In genomic region chr10:117979091-117979490, GRCm38 (mm10) we compare ENCODE assay signal across 26 mouse cellular contexts.
DNase-seq lines count a peak whose midpoint lies in the region; ATAC-seq and TF ChIP-seq lines count a peak whose summit lies in the region.
"Had no signal": no experiment of that assay in that cellular context is flagged by ENCODE, and none has a peak within 500 bp of the region (broad histone marks: within the 10 kb centered on the region; RNA-seq: fewer than 3 reads in every experiment).

No protein-coding gene starts in this region.

- no peak overlapping the region for H3K9ac ChIP-seq in lung, embryonic 15.5 days
- no peak overlapping the region for H3K9ac ChIP-seq in lung, postnatal 0 days (replicated peaks; ENCODE audit: low read depth)
- H3K9ac ChIP-seq in ES-E14 (ENCODE audit: insufficient read depth, low read depth, low read length, poor library complexity, severe bottlenecking): no peak overlapping the region
- H3K9ac ChIP-seq: forebrain, embryonic 13.5 days; heart, embryonic 13.5 days; hindbrain, embryonic 15.5 days had no signal

- in situ Hi-C loops in ES-E14 (cut with MboI; ENCODE audit: low sequenced_read_pairs in 2 of 2, unreplicated experiment in 2 of 2): no loop called here

- no peak for DNase-seq in lung, postnatal 0 days (ENCODE audit: low spot score)
- DNase-seq in ES-E14 (ENCODE audit: low read depth, low spot score) (peak; percentile 83), WW6 (ENCODE audit: low read depth, low spot score) (peak; percentile 33)
- no peak for DNase-seq in heart, postnatal 14 days
- no peak for DNase-seq in layer of hippocampus, adult 9-10 months (ENCODE audit: low spot score)
- no peak for DNase-seq in kidney, adult 2 months
- DNase-seq: adrenal gland, postnatal 10 days; adrenal gland, postnatal 36 days; cerebellum, adult 18-20 months; cerebellum, adult 9-10 months; cerebellum, postnatal 14 days; gastrocnemius, postnatal 10 days; gastrocnemius, postnatal 36 days; heart, adult 2 months; heart, postnatal 36 days had no signal

- WGBS in lung, embryonic 15.5 days: 83% methylated on average over 4 of the region's 4 CpGs
- WGBS in lung, postnatal 0 days: 82% methylated on average over 4 of the region's 4 CpGs
- WGBS in kidney, adult 2 months: 96% methylated on average over 4 of the region's 4 CpGs

- no peaks in the 10 kb centered on the region for H3K4me1 ChIP-seq in lung, embryonic 15.5 days
- no peaks in the 10 kb centered on the region for H3K4me1 ChIP-seq in lung, postnatal 0 days (ENCODE audit: insufficient read depth, low read depth, low read length)
- H3K4me1 ChIP-seq in ES-E14 (ENCODE audit: control insufficient read depth in 2 of 2, insufficient read depth in 2 of 2, low read length in 2 of 2, poor library complexity in 1 of 2): peaks cover 0 to 3% of the 10 kb centered on the region in 2 experiments; a peak in 1 of 4 replicates
- peaks cover 3% of the 10 kb centered on the region; the same call in 1 of the 2 replicates for H3K4me1 ChIP-seq in kidney, adult 2 months (ENCODE audit: control insufficient read depth, insufficient read depth, low read length)

- no peak overlapping the region for H3K27ac ChIP-seq in lung, embryonic 15.5 days
- H3K27ac ChIP-seq in lung, postnatal 0 days (ENCODE audit: low read length): no peak overlapping the region
- no peak overlapping the region for H3K27ac ChIP-seq in ES-E14 (ENCODE audit: insufficient read depth, low read depth, low read length, poor library complexity, severe bottlenecking)
- no peak overlapping the region for H3K27ac ChIP-seq in kidney, adult 2 months (ENCODE audit: insufficient read depth, low read depth, low read length)
- H3K27ac ChIP-seq: forebrain, embryonic 10.5 days; forebrain, embryonic 13.5 days; heart, adult 2 months; heart, embryonic 10.5 days; heart, embryonic 13.5 days; hindbrain, embryonic 15.5 days had no signal

- H3K27me3 ChIP-seq in lung, embryonic 15.5 days: no peaks in the 10 kb centered on the region
- H3K27me3 ChIP-seq in lung, postnatal 0 days (replicated peaks; ENCODE audit: insufficient read depth, low read length): no peaks in the 10 kb centered on the region
- H3K27me3 ChIP-seq in kidney, adult 2 months (replicated peaks; ENCODE audit: control insufficient read depth, insufficient read depth, low read length): no peaks in the 10 kb centered on the region
- H3K27me3 ChIP-seq: heart, embryonic 13.5 days; hindbrain, embryonic 15.5 days; Patski had no signal

- TF ChIP-seq POLR2A in kidney, adult 2 months (IDR thresholded peaks at IDR 0.05; ENCODE audit: low read depth, low read length): no peak

- H3K36me3 ChIP-seq in lung, embryonic 15.5 days: no peaks in the 10 kb centered on the region
- no peaks in the 10 kb centered on the region for H3K36me3 ChIP-seq in lung, postnatal 0 days (ENCODE audit: insufficient read depth, low read length)
- H3K36me3 ChIP-seq in ES-E14 (ENCODE audit: control insufficient read depth, insufficient read depth, low read length, poor library complexity, severe bottlenecking): no peaks in the 10 kb centered on the region
- H3K36me3 ChIP-seq in kidney, adult 2 months (ENCODE audit: control insufficient read depth, insufficient read depth, low read length): no peaks in the 10 kb centered on the region
- H3K36me3 ChIP-seq: forebrain, embryonic 10.5 days; G1E; heart, embryonic 10.5 days; heart, embryonic 13.5 days; hindbrain, embryonic 15.5 days had no signal

- intact Hi-C loops in heart, postnatal 14 days (cut with DNase I): no loop called here

- TF ChIP-seq CTCF in lung, postnatal 0 days (IDR thresholded peaks at IDR 0.05): no peak
- TF ChIP-seq CTCF in kidney, adult 2 months (conservative IDR thresholded peaks at IDR 0.05; ENCODE audit: insufficient read depth, insufficient read length, low read depth, low read length): no peak

- ATAC-seq in lung, embryonic 15.5 days (ENCODE audit: borderline replicate concordance, extremely low read depth, low FRiP score, low TSS enrichment): 0 out of 2 replicates have a peak, but pooled peaks have one; percentile 23
- no peak for ATAC-seq in lung, postnatal 0 days
- ATAC-seq in megakaryocyte progenitor cell, adult 5-6 weeks (replicated peaks; ENCODE audit: poor library complexity): peak; percentile 48; the same call in 1 of the 2 replicates
- ATAC-seq: CD4-positive, CD25-positive, alpha-beta regulatory T cell, adult 4 months; forebrain, embryonic 13.5 days; forebrain, embryonic 16.5 days; Patski had no signal

- TF ChIP-seq EP300 in lung, postnatal 0 days (IDR thresholded peaks at IDR 0.05): no peak

- no peaks in the 10 kb centered on the region for H3K9me3 ChIP-seq in lung, embryonic 15.5 days
- no peaks in the 10 kb centered on the region for H3K9me3 ChIP-seq in lung, postnatal 0 days (ENCODE audit: low read length)
- H3K9me3 ChIP-seq in ES-E14 (ENCODE audit: control insufficient read depth, insufficient read depth, low read depth, low read length): no peaks in the 10 kb centered on the region
- H3K9me3 ChIP-seq: forebrain, embryonic 10.5 days; forebrain, embryonic 13.5 days; heart, embryonic 10.5 days; heart, embryonic 13.5 days; hindbrain, embryonic 15.5 days had no signal

- no peak overlapping the region for H3K4me3 ChIP-seq in lung, embryonic 15.5 days
- no peak overlapping the region for H3K4me3 ChIP-seq in lung, postnatal 0 days (ENCODE audit: low read depth, low read length)
- H3K4me3 ChIP-seq in ES-E14 (ENCODE audit: insufficient read depth in 1 of 2, low read depth in 1 of 2, low read length in 2 of 2, poor library complexity in 1 of 2, severe bottlenecking in 1 of 2): no peak overlapping the region
- no peak overlapping the region for H3K4me3 ChIP-seq in kidney, adult 2 months (ENCODE audit: insufficient read depth, low read depth, low read length)
- H3K4me3 ChIP-seq: forebrain, embryonic 10.5 days; forebrain, embryonic 13.5 days; heart, adult 2 months; heart, embryonic 10.5 days; heart, embryonic 13.5 days; hindbrain, embryonic 15.5 days had no signal

- no peak overlapping the region for H3K4me2 ChIP-seq in lung, embryonic 15.5 days
- no peak overlapping the region for H3K4me2 ChIP-seq in lung, postnatal 0 days (replicated peaks; ENCODE audit: low read depth, low read length)
- H3K4me2 ChIP-seq: forebrain, embryonic 13.5 days; heart, embryonic 13.5 days; hindbrain, embryonic 15.5 days had no signal

TF ChIP-seq in ES-E14, 5 proteins besides CTCF, POLR2A, EP300 and RAD21:
- no peak for TF ChIP-seq ZNF384 (IDR thresholded peaks at IDR 0.05; ENCODE audit: low read depth, low read length)
- no peak for TF ChIP-seq MAFK (IDR thresholded peaks at IDR 0.05; ENCODE audit: insufficient read depth, low read depth, low read length)
- no peak for TF ChIP-seq HCFC1 (IDR thresholded peaks at IDR 0.05; ENCODE audit: borderline replicate concordance, insufficient read depth, low read length)
- no peak for TF ChIP-seq ZC3H11A (IDR thresholded peaks at IDR 0.05; ENCODE audit: borderline replicate concordance, low read depth, low read length)
- no peak for TF ChIP-seq CHD2 (IDR thresholded peaks at IDR 0.05; ENCODE audit: low read depth, low read length)

Comparison
In these comparisons a context has a peak if more than half of its experiments do, and no peak if none do; other contexts are left out.
1. DNase-seq: peak in ES-E14 (single experiment) and WW6 (single experiment); none in lung, postnatal 0 days (single experiment), heart, postnatal 14 days (0 of 2), layer of hippocampus, adult 9-10 months (single experiment) and kidney, adult 2 months (single experiment).